Mouse (Mus musculus) E14TG2a.4 (cell line): Measurements from ENCODE around the gene Sel1l3.

ENCODE experiments used
- CTCF ChIP-seq: conservative IDR thresholded peaks from 2 replicates; pipeline ENCODE4 v1.5.1; 2014; ENCODE audit warnings: low read length
- NANOG ChIP-seq: IDR thresholded peaks from 2 replicates; pipeline ENCODE4 v1.6.1; 2014; ENCODE audit warnings: borderline replicate concordance, low read length, mixed read lengths
- POU5F1 ChIP-seq: IDR thresholded peaks from 2 replicates; pipeline ENCODE4 v1.6.1; 2014; ENCODE audit warnings: low read length, borderline replicate concordance

GRCm38 (mm10) chr5:53249431-53250061 lies 35.8 kb upstream of the Sel1l3 start:
- TF ChIP-seq CTCF (no peak), NANOG (no peak), POU5F1 (no peak)
